Mouse (Mus musculus): ENCODE data around the gene Iba57. TPM values are rescaled to one million over a fixed set of nuclear protein-coding genes. Genes with fewer than 3 reads are reported as not detected.

Gene Iba57
- polyA plus RNA-seq, 1 experiment, result 6.5 TPM

DNA sequence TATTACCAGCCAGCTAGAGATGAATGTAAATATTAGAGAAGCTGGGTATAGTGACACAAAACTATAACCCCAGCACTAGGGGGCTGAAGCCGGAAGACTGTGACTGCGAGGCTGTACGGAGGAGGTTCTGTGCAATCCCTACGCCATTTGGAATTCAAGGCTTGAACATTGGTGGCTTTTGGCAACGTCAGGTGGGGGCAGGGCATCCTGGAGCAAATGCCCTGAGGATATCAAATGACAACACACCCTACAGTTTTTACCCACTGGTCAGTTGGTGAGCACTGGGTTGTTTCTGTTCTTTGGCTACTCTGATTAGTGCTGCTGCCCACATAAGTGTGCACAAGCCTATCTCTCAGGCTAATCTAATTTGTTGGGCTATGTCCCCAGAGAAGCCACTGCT, 20.6 kb downstream of the Iba57 start:
- no peaks in the 10 kb centered on the region for H3K36me3 ChIP-seq (ENCODE audit: control insufficient read depth, insufficient read depth, low read length)
- WGBS, result 91% methylated on average over 5 of the region's 5 CpGs

DNA sequence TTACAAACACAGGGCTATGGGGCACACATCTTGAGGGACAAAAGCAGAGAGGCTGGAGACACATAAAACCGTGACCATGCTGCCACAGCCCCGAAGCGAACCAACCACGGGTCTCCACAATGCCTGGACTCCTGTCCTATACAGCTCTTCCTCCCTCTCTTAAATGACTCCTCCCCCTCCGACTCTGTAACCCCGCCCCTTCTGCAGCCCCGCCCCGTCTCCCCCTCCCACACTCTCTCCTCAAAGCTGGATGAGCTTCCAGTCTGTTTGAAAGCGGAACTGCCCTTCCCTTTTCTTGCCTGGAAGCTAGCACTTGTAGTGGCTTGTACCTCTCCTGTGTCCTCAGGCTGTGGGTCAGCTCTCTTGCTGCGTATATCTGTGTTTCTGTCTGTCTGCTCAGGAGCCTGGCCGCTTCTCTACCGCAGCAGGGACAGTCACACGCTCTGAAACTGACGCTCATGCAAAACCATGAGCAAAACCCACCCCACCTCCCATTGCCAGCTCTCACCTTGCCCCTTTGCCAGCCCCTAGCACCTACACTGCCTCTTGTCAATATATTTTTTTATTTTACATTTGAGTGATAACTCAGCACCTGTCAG, 21.7 kb downstream of the Iba57 start:
- H3K4me1 ChIP-seq (ENCODE audit: control insufficient read depth, insufficient read depth, insufficient read length), result no peaks in the 10 kb centered on the region
- H3K36me3 ChIP-seq (ENCODE audit: control insufficient read depth, insufficient read depth, low read length), result no peaks in the 10 kb centered on the region
- no peak for DNase-seq (ENCODE audit: low read depth in 1 of 2, low spot score in 2 of 2)
- no peak for TF ChIP-seq POLR2A (IDR thresholded peaks at IDR 0.05; ENCODE audit: low read depth, low read length)
- no peak for TF ChIP-seq CTCF (IDR thresholded peaks at IDR 0.05; ENCODE audit: extremely low read depth, insufficient read depth, insufficient read length, insufficient replicate concordance)
- 10% methylated on average over 14 of the region's 14 CpGs for WGBS
- no peak overlapping the region for H3K4me3 ChIP-seq (ENCODE audit: extremely low read depth, insufficient read depth, insufficient read length)
- H3K27me3 ChIP-seq (ENCODE audit: control insufficient read depth, insufficient read depth, low read length), result no peaks in the 10 kb centered on the region
- no peak overlapping the region for H3K27ac ChIP-seq (ENCODE audit: insufficient read depth, low read length)

More for the DNA sequence above, 20.6 kb downstream of the Iba57 start:
- H3K27ac ChIP-seq (ENCODE audit: insufficient read depth, low read length), result no peak overlapping the region
- no peak for DNase-seq (ENCODE audit: low read depth in 1 of 2, low spot score in 2 of 2)
- no peaks in the 10 kb centered on the region for H3K4me1 ChIP-seq (ENCODE audit: control insufficient read depth, insufficient read depth, insufficient read length)
- TF ChIP-seq POLR2A (IDR thresholded peaks at IDR 0.05; ENCODE audit: low read depth, low read length) (no peak), CTCF (IDR thresholded peaks at IDR 0.05; ENCODE audit: extremely low read depth, insufficient read depth, insufficient read length, insufficient replicate concordance) (no peak)
- H3K4me3 ChIP-seq (ENCODE audit: extremely low read depth, insufficient read depth, insufficient read length), result no peak overlapping the region
- H3K27me3 ChIP-seq (ENCODE audit: control insufficient read depth, insufficient read depth, low read length), result no peaks in the 10 kb centered on the region

DNA sequence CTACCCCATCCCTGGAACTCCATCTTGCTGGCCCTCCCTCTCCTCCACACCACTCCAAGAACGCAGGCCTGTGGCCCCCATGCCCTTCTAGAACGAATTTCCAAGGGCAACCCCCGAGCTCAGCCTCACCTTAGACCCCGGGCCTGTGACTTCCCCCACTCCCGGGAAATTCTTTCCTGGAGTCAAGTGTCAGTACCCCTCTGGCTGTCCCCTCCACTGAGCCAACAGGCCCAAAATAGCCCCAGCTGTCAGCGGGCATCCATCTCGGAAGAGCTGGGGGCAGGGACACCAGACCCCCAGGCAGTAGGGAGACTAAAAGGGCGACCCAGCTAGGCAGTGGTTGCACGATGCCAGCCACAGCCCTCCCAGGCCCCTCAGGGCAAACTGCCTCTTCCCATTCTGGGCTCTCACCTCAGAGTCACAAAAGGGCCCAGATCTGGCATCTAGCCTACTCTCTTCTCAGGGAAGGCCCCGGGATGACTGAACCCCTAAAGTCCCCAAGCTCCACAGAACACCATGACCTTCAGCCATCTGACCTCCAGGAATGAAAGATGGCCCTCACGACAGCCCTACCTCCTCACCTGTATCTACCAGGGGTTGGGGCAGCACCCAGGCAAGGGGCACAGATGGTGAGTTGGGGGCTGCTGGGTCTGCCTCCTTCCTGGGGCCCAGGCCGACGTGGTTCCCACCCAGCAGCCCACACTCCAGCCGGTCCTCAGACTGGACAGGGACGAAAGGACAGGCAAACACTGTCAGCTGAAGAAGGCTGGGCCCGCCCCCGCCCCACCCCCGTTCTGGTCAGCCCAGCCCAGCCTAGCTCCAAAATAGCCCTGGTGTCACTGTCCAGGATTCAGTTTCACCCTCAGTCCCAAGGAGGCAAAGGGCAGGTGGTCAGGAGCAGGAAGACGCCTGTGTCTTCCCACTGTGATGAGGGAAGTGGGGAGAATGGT, 24.7 kb downstream of the Iba57 start:
- Histone ChIP-seq H3K36me3 (ENCODE audit: control insufficient read depth, insufficient read depth, low read length) (no peaks in the 10 kb centered on the region), H3K27me3 (ENCODE audit: control insufficient read depth, insufficient read depth, low read length) (peaks cover 6% of the 10 kb centered on the region; the same call in 1 of the 2 replicates), H3K4me3 (ENCODE audit: extremely low read depth, insufficient read depth, insufficient read length) (no peak overlapping the region), H3K27ac (ENCODE audit: insufficient read depth, low read length) (no peak overlapping the region), H3K4me1 (ENCODE audit: control insufficient read depth, insufficient read depth, insufficient read length) (peaks cover 2% of the 10 kb centered on the region; the same call in 1 of the 2 replicates)
- no peak for DNase-seq (ENCODE audit: low read depth in 1 of 2, low spot score in 2 of 2)
- TF ChIP-seq CTCF (IDR thresholded peaks at IDR 0.05; ENCODE audit: extremely low read depth, insufficient read depth, insufficient read length, insufficient replicate concordance), result no peak
- TF ChIP-seq POLR2A (IDR thresholded peaks at IDR 0.05; ENCODE audit: low read depth, low read length), result no peak
- WGBS, result 84% methylated on average over 19 of the region's 19 CpGs

DNA sequence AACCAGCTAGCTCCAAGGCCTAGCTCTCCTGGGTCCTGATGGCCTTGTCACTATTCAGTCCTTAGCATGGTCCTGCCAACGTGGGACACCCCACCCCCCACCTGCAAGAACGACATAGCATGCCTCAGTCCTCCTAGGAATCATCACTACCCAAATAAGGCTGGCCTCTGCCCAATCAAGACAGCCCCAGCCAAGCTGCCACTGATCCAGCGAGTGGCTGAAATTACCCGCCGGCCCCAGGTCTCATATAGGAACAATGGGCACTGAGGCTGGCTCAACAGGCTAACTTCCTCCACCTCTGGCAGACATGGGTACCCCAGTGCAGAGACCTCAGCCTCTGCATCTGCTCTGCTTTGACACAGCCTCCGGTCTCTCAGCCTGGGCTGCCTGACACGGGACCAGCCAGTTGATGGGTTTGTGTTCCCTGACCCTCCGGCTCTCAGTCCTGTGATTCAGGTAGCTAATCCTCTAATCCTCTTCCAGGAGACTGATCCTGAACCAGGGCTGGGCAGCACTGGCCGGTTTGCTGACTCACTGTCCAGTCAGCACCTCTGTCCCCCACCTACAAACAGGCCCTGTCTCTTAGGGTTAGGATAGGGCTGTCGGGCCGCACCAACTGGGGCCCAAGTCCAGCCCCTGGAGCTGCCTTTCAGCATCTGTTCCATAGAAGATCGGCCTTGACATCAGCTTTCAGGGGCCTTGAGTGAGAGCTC, 26.4 kb downstream of the Iba57 start:
- 82% methylated on average over 12 of the region's 12 CpGs for WGBS
- H3K27me3 ChIP-seq (ENCODE audit: control insufficient read depth, insufficient read depth, low read length), result peaks cover 6% of the 10 kb centered on the region; the same call in 1 of the 2 replicates
- H3K36me3 ChIP-seq (ENCODE audit: control insufficient read depth, insufficient read depth, low read length), result no peaks in the 10 kb centered on the region
- no peak overlapping the region for H3K27ac ChIP-seq (ENCODE audit: insufficient read depth, low read length)
- DNase-seq (ENCODE audit: low read depth in 1 of 2, low spot score in 2 of 2), result no peak
- H3K4me3 ChIP-seq (ENCODE audit: extremely low read depth, insufficient read depth, insufficient read length), result no peak overlapping the region
- TF ChIP-seq POLR2A (IDR thresholded peaks at IDR 0.05; ENCODE audit: low read depth, low read length), result no peak
- TF ChIP-seq CTCF (IDR thresholded peaks at IDR 0.05; ENCODE audit: extremely low read depth, insufficient read depth, insufficient read length, insufficient replicate concordance), result no peak
- H3K4me1 ChIP-seq (ENCODE audit: control insufficient read depth, insufficient read depth, insufficient read length), result peaks cover 2% of the 10 kb centered on the region; the same call in 1 of the 2 replicates

DNA sequence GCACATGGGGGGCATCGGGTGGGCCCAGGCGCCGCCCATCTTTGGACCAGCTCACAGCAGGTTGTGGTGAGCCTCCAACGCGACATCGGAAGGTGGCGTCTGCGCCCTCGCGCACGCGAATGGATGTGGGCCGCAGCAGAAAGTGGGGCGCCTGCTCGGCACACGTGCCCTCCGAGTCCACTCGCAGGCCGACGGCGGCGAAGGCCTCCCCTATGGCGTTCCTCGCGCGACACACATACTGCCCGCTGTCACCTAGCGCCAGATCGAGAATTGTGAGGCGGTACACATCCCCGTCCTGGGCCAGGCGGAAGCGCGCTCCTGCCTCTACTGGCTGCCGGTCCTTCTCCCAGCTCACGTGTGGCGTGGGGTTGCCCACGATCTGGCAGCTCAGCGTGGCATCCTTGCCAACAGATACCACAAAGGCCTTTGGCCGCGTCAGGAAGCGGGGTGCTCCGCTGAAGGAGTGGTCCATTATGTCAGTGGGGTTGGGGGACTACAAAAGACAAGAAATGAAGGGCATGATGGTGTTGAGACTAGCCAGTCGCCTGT, 27.6 kb downstream of the Iba57 start, which contains the start of gene Obscn:
TSS of gene Obscn (minus strand) at position 499 of the 549 bp plus-strand sequence.
- H3K27me3 ChIP-seq (ENCODE audit: control insufficient read depth, insufficient read depth, low read length), result peaks cover 6% of the 10 kb centered on the region; the same call in 1 of the 2 replicates
- peaks cover 2% of the 10 kb centered on the region; the same call in 1 of the 2 replicates for H3K4me1 ChIP-seq (ENCODE audit: control insufficient read depth, insufficient read depth, insufficient read length)
- WGBS, result 24% methylated on average over 44 of the region's 44 CpGs
- no peak within 1 kb of the TSS for H3K4me3 ChIP-seq (ENCODE audit: extremely low read depth, insufficient read depth, insufficient read length)
- no peak within 1 kb of the TSS for H3K27ac ChIP-seq (ENCODE audit: insufficient read depth, low read length)
- no peaks in the 10 kb centered on the region for H3K36me3 ChIP-seq (ENCODE audit: control insufficient read depth, insufficient read depth, low read length)
- no peak for TF ChIP-seq CTCF (IDR thresholded peaks at IDR 0.05; ENCODE audit: extremely low read depth, insufficient read depth, insufficient read length, insufficient replicate concordance)
- no peak for TF ChIP-seq POLR2A (IDR thresholded peaks at IDR 0.05; ENCODE audit: low read depth, low read length)
- no peak for DNase-seq (ENCODE audit: low read depth in 1 of 2, low spot score in 2 of 2)

Data from spleen, adult 2 months (tissue).